Mouse (Mus musculus) ES-CJ7 (cell line): ENCODE results near the gene Ncor1.

Experiments used
- DNase-seq: peaks from one replicate; pipeline ENCODE4 v3.0.0; 2011; ENCODE audit warnings: low read depth, low spot score

Ncor1 gene

DNA sequence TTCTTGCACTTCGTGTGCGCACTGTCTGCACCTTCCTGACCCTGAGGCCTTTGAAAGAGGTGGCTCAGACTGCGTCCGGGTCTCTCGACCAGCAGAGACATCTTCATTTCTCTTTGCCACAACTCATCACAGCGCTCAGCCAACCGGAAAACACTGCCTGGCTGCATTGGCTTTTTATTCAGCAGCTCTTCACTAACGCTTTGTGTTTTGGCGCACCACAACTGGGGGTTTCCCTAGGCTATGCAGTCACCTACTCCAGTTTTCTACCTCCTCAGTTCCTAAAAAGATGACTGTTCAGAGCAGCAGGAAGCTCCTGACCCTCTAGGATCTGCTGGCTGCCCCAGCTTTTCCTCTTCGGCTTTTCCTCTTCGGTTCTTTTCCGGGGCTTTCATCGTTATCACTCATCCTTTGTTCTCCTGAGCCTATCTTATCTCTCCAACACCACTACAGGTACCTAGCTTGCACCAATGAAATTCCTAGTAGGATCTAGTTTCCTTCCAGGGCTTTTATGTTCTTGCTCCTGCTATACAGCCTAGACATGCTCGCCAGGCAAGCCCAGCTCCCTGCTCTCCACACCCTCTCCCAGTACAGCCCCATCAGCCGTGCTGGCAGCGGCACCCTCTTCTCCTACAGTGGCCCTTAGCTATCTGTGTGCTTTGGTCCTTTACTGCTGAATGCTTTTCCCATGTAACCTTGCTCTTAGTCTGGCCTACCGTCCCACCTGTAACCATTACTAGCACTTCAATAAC, 191.7 kb downstream of the Ncor1 start:
- no peak for DNase-seq
